Mouse (Mus musculus): ENCODE results near the gene 2900026A02Rik. TPM values are rescaled to one million over a fixed set of nuclear protein-coding genes. Genes with fewer than 3 reads are reported as not detected.
A peak's percentile ranks its signal among the peaks of the same experiment; 100 is the strongest.

The 2900026A02Rik gene
- polyA plus RNA-seq, 1 experiment from 2014 or later, result 4.5 TPM

DNA sequence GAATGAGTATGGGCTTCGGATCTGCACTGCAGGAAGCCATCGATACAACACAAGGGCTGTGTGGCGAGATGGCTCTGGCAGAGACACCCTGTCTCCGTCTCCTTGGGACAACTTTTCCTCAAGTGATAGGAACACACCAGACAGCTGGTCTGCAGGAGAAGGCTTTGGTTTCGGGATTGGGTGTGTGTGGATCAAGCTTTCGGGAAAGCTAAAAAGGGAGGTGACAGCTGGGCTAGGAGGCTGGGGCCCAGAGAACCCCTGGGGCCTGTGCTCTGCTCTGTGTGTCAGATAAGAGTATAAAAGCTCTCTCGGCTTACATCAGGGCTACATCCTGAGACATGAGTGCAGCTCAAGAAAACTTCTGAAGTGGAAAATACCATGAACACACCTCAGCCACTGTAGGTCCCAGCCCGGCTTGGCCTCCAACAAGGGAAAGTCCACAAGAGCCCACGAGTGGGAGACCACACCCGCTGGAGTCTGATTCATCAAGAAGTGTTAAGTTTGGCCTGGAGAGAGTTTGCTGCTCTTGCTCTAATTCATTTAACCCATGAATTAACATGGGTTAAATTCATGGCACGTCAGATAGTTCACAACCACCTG is 112.8 kb downstream of the 2900026A02Rik start:
- H3K36me3 ChIP-seq (replicated peaks), result no peaks in the 10 kb centered on the region
- no peak overlapping the region for H3K27ac ChIP-seq
- 84% methylated on average over 11 of the region's 11 CpGs for WGBS
- H3K9me3 ChIP-seq, result no peaks in the 10 kb centered on the region
- no peaks in the 10 kb centered on the region for H3K27me3 ChIP-seq (ENCODE audit: poor library complexity, severe bottlenecking)
- DNase-seq (ENCODE audit: extremely low spot score, low spot score), result no peak
- H3K4me3 ChIP-seq, result no peak overlapping the region
- H3K4me1 ChIP-seq, result peaks cover 22% of the 10 kb centered on the region

- no peak for DNase-seq (ENCODE audit: extremely low spot score, low spot score)
- H3K9me3 ChIP-seq, result no peaks in the 10 kb centered on the region
- peaks cover 21% of the 10 kb centered on the region for H3K4me1 ChIP-seq
- 70% methylated on average over 3 of the region's 3 CpGs for WGBS
- no peaks in the 10 kb centered on the region for H3K27me3 ChIP-seq (ENCODE audit: poor library complexity, severe bottlenecking)
- H3K4me3 ChIP-seq, result no peak overlapping the region
- H3K36me3 ChIP-seq (replicated peaks), result no peaks in the 10 kb centered on the region
- no peak overlapping the region for H3K27ac ChIP-seq
Observed at GRCm38 (mm10) chr5:113107709-113108108, 113.3 kb downstream of the 2900026A02Rik start.

DNA sequence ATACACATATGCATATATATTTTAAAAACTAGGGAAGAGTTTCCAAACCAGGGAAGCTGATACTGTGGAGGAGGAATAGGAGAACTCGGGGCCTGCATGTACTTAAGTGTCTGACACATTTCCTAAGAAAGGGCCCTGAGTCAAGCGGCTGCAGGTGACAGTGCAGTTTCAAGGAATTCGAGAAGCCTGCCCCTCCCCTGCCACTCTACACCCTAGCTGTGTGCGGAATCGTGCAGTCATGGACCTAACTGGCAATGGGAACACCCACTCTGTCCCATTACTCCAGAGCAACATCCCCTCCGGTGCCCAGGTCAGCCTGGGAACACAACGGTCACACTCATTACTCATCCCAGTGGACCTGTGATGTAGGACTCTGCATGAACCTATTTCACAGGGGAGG is 114.4 kb downstream of the 2900026A02Rik start:
- 0 out of 2 replicates have a peak overlapping the region, but pooled peaks have one; percentile 8 for H3K27ac ChIP-seq
- H3K4me1 ChIP-seq, result peaks cover 24% of the 10 kb centered on the region
- 80% methylated on average over 7 of the region's 7 CpGs for WGBS
- no peak for DNase-seq (ENCODE audit: extremely low spot score, low spot score)
- no peaks in the 10 kb centered on the region for H3K27me3 ChIP-seq (ENCODE audit: poor library complexity, severe bottlenecking)
- H3K4me3 ChIP-seq, result no peak overlapping the region
- no peaks in the 10 kb centered on the region for H3K36me3 ChIP-seq (replicated peaks)
- no peaks in the 10 kb centered on the region for H3K9me3 ChIP-seq

GRCm38 (mm10) chr5:113105481-113105880 is 115.6 kb downstream of the 2900026A02Rik start:
- Histone ChIP-seq H3K9me3 (no peaks in the 10 kb centered on the region), H3K27ac (no peak overlapping the region), H3K27me3 (ENCODE audit: poor library complexity, severe bottlenecking) (no peaks in the 10 kb centered on the region), H3K4me3 (no peak overlapping the region), H3K36me3 (replicated peaks) (no peaks in the 10 kb centered on the region), H3K4me1 (peaks cover 20% of the 10 kb centered on the region)
- 92% methylated on average over 4 of the region's 4 CpGs for WGBS
- no peak for DNase-seq (ENCODE audit: extremely low spot score, low spot score)

DNA sequence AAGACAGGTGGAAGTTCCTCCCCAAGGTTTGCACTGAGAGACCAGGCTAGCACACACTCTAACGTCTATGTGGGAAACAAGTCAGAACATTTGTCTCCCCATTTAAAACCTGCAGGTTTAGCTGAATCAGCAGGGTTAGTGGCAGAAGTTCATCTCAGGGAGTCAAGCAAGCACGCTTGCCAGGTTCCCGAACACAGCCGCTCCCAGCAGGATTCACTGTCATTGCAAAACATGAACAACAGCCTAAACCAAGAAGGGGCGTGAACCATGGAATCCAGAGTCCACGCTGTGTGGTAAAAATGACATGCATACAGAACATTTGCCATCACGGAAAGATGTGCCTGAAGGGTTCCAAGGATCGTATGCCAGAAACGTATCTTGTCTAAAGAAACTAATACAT is 116.0 kb downstream of the 2900026A02Rik start:
- Histone ChIP-seq H3K36me3 (replicated peaks) (no peaks in the 10 kb centered on the region), H3K27ac (no peak overlapping the region), H3K4me1 (peaks cover 19% of the 10 kb centered on the region), H3K27me3 (ENCODE audit: poor library complexity, severe bottlenecking) (no peaks in the 10 kb centered on the region), H3K9me3 (no peaks in the 10 kb centered on the region), H3K4me3 (no peak overlapping the region)
- DNase-seq (ENCODE audit: extremely low spot score, low spot score), result no peak
- WGBS, result 88% methylated on average over 9 of the region's 9 CpGs

DNA sequence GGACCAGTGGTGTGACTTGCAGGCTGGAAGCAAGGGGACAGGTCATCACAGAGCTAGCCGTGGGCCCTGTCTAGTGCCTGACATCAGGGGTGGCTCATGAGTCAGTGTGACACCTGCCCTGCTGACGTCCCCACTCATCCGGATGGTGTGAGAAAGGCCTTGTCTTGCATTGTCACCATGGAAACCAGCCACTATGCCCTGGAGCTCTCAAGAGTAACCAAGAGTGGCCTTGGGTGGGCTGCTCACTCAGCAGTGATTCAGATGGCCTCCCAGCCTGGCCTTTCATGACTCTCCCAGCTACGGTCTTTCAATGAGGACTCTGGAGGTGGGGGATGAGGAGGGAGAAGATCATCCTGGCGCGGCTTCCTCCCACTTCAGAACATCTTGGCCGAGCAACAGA is 118.6 kb downstream of the 2900026A02Rik start:
- H3K4me3 ChIP-seq, result no peak overlapping the region
- no peak for DNase-seq (ENCODE audit: extremely low spot score, low spot score)
- peak overlapping the region; percentile 58 for H3K27ac ChIP-seq
- peaks cover 3% of the 10 kb centered on the region; the same call in 1 of the 2 replicates for H3K36me3 ChIP-seq (replicated peaks)
- H3K27me3 ChIP-seq (ENCODE audit: poor library complexity, severe bottlenecking), result no peaks in the 10 kb centered on the region
- no peaks in the 10 kb centered on the region for H3K9me3 ChIP-seq
- peaks cover 19% of the 10 kb centered on the region for H3K4me1 ChIP-seq
- 64% methylated on average over 7 of the region's 7 CpGs for WGBS

DNA sequence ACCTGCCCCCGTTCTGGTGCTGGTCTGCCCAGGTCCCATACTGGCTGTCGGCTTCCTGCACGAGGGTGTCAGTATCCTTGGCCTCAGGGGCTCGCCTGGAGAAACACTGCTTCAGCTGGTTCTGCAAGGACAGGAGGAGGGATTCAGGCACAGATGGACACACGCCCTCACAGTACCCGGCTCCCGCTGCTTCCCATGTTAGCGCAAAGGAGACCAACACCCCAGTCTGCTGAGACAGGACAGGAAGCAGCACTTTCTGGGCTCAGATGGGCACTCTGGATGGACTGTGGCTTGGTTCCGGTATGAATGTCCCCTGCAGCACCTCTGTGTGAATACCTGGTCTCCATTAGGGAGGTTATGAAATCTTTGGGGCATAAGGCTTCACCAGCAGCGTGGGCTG is 119.6 kb downstream of the 2900026A02Rik start:
- Histone ChIP-seq H3K27me3 (ENCODE audit: poor library complexity, severe bottlenecking) (no peaks in the 10 kb centered on the region), H3K4me3 (no peak overlapping the region), H3K27ac (0 out of 2 replicates have a peak overlapping the region, but pooled peaks have one; percentile 51), H3K36me3 (replicated peaks) (peaks cover 10% of the 10 kb centered on the region), H3K9me3 (no peaks in the 10 kb centered on the region), H3K4me1 (peaks cover 19% of the 10 kb centered on the region)
- no peak for DNase-seq (ENCODE audit: extremely low spot score, low spot score)
- 90% methylated on average over 10 of the region's 10 CpGs for WGBS

GRCm38 (mm10) chr5:113100422-113100821 is 120.6 kb downstream of the 2900026A02Rik start:
- WGBS, result 91% methylated on average over 11 of the region's 11 CpGs
- Histone ChIP-seq H3K36me3 (replicated peaks) (peaks cover 20% of the 10 kb centered on the region), H3K4me1 (peaks cover 19% of the 10 kb centered on the region), H3K9me3 (no peaks in the 10 kb centered on the region), H3K27me3 (ENCODE audit: poor library complexity, severe bottlenecking) (no peaks in the 10 kb centered on the region), H3K27ac (no peak overlapping the region), H3K4me3 (no peak overlapping the region)
- no peak for DNase-seq (ENCODE audit: extremely low spot score, low spot score)

DNA sequence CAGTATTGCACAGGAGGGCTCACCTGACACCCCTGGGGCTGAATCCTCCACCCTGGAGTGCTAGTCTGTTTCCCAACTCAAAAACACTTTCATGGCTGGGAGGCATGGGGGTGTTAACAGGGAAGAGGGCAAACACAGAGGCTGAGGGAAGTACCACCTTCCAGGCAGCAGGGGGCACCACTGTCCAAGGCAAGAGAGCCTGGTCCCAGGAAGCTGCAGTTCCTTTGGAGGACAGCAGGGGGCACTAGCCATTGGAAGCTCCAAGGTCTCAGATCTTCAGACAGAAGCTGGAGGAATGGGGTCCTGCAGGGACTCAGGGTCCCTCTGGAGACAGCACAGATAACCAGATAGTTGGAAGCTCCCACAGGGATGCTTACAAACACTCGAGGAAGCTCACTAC is 121.5 kb downstream of the 2900026A02Rik start:
- peak; percentile 88 for DNase-seq (ENCODE audit: extremely low spot score, low spot score)
- Histone ChIP-seq H3K36me3 (replicated peaks) (peaks cover 27% of the 10 kb centered on the region), H3K9me3 (no peaks in the 10 kb centered on the region), H3K27me3 (ENCODE audit: poor library complexity, severe bottlenecking) (no peaks in the 10 kb centered on the region), H3K4me3 (no peak overlapping the region), H3K4me1 (peaks cover 19% of the 10 kb centered on the region), H3K27ac (no peak overlapping the region)
- 24% methylated on average over 1 of the region's 1 CpGs for WGBS

GRCm38 (mm10) chr5:113097551-113097950 is 123.5 kb downstream of the 2900026A02Rik start:
- Histone ChIP-seq H3K27ac (no peak overlapping the region), H3K36me3 (replicated peaks) (peaks cover 34% of the 10 kb centered on the region), H3K9me3 (no peaks in the 10 kb centered on the region), H3K27me3 (ENCODE audit: poor library complexity, severe bottlenecking) (no peaks in the 10 kb centered on the region), H3K4me3 (no peak overlapping the region), H3K4me1 (peaks cover 13% of the 10 kb centered on the region)
- WGBS, result 91% methylated on average over 17 of the region's 17 CpGs
- DNase-seq (ENCODE audit: extremely low spot score, low spot score), result no peak

DNA sequence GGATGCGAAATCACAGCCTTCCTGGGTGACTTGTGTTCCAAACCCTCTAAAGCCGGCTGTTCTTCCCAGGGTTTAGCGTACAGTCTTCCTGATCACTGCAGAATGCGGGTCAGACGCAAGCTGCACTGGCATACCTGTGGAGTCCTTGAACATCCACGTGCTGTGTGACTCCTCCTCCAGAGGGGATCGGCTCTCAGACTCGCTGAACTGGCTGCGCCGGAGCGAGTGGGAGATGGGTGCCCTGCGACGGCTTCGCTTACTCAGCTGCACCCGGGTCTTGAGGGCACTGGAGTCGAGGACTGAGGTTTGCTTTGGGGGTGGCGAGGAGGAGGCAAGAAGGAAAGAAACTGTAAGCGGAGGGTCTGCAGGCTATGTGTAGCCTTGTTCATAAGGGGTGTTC is 125.6 kb downstream of the 2900026A02Rik start:
- no peak overlapping the region for H3K4me3 ChIP-seq
- no peaks in the 10 kb centered on the region for H3K4me1 ChIP-seq
- no peak overlapping the region for H3K27ac ChIP-seq
- WGBS, result 93% methylated on average over 18 of the region's 18 CpGs
- no peaks in the 10 kb centered on the region for H3K27me3 ChIP-seq (ENCODE audit: poor library complexity, severe bottlenecking)
- H3K9me3 ChIP-seq, result no peaks in the 10 kb centered on the region
- H3K36me3 ChIP-seq (replicated peaks), result peaks cover 50% of the 10 kb centered on the region
- DNase-seq (ENCODE audit: extremely low spot score, low spot score), result no peak

DNA sequence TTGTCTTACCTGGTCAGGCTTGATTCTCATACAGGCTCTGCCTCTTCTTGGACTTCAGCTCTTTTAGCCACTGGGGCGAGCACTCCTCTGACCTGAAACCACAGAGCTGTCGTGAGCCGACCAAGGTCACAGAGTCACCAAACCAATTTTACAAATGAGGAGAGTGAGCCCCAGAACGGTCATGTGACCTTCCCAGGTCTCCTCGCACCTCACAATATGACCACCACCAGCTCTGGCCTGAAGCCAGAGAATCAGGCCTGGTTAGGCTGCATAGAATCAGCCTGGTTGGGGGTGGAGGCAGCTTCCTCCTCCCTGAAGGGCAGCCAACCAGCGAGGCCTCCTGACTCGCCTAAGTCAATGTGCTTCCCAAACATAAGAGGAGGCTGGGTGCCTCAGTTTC is 128.6 kb downstream of the 2900026A02Rik start:
- H3K27ac ChIP-seq, result no peak overlapping the region
- no peak for DNase-seq (ENCODE audit: extremely low spot score, low spot score)
- 81% methylated on average over 7 of the region's 7 CpGs for WGBS
- H3K4me3 ChIP-seq, result no peak overlapping the region
- no peaks in the 10 kb centered on the region for H3K27me3 ChIP-seq (ENCODE audit: poor library complexity, severe bottlenecking)
- no peaks in the 10 kb centered on the region for H3K4me1 ChIP-seq
- peaks cover 59% of the 10 kb centered on the region for H3K36me3 ChIP-seq (replicated peaks)
- H3K9me3 ChIP-seq, result no peaks in the 10 kb centered on the region

GRCm38 (mm10) chr5:113091162-113091561 is 129.9 kb downstream of the 2900026A02Rik start:
- no peaks in the 10 kb centered on the region for H3K27me3 ChIP-seq (ENCODE audit: poor library complexity, severe bottlenecking)
- no peak overlapping the region for H3K27ac ChIP-seq
- H3K9me3 ChIP-seq, result no peaks in the 10 kb centered on the region
- no peak overlapping the region for H3K4me3 ChIP-seq
- WGBS, result 65% methylated on average over 5 of the region's 5 CpGs
- H3K36me3 ChIP-seq (replicated peaks), result peaks cover 49% of the 10 kb centered on the region
- no peaks in the 10 kb centered on the region for H3K4me1 ChIP-seq
- DNase-seq (ENCODE audit: extremely low spot score, low spot score), result peak; percentile 59

DNA sequence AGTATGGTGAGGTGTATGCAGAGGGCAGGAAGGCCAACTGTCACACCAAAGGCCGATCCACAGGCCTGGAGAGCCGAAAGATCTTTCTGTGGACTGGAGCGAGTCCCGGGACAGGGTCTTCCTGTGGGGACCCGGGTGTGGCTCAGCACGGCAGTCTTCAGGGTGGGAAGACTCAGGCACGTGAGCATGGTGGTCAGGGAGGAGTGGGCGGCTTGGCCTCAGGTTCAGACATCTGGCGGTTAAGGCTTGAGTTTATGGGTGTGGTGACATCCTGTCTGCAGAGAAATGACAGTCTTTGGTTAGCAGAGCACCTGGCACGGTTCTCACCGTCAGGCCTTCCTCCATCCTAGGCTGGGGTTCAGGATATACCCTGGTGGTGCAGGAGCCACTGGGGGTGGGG is 130.3 kb downstream of the 2900026A02Rik start:
- H3K4me1 ChIP-seq, result no peaks in the 10 kb centered on the region
- H3K27ac ChIP-seq, result no peak overlapping the region
- H3K9me3 ChIP-seq, result no peaks in the 10 kb centered on the region
- 91% methylated on average over 11 of the region's 11 CpGs for WGBS
- H3K4me3 ChIP-seq, result no peak overlapping the region
- no peaks in the 10 kb centered on the region for H3K27me3 ChIP-seq (ENCODE audit: poor library complexity, severe bottlenecking)
- H3K36me3 ChIP-seq (replicated peaks), result peaks cover 45% of the 10 kb centered on the region
- DNase-seq (ENCODE audit: extremely low spot score, low spot score), result no peak

Data from forebrain, embryonic 10.5 days (tissue).